Mouse (Mus musculus) spleen, adult 2 months (tissue): ENCODE results near the gene Lhfpl2.

Experiments used
- CTCF ChIP-seq: fragments of 200-500 bp; IDR thresholded peaks from 2 replicates; pipeline ENCODE4 v1.5.1; 2011; ENCODE audit warnings: mild to moderate bottlenecking, inconsistent platforms; ENCODE audit not compliant: insufficient read depth, insufficient read length, insufficient replicate concordance; ENCODE audit errors: extremely low read depth
- POLR2A ChIP-seq: fragments of 200-500 bp; IDR thresholded peaks from 2 replicates; pipeline ENCODE4 v1.6.1; 2011; ENCODE audit warnings: low read depth, low read length, inconsistent platforms

DNA sequence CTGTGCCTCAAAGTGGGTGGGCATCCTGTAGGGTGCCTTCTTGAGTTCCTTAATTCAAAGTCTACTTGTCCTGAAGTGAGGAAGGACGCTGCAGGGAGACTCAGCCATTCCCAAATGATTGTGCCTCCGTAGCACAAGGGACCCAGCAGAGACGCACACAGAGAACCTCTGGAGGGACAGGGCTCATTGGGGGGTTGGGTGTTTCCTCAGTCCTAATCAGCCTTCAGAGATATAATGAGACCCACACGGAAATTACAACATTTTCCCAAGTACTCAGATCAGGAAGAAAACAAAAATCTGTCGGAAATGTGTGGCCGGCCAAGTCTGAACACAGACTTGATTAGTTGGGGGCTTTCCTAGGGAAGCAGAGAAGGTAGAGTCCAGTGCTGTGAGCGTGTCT, 72.8 kb downstream of the Lhfpl2 start:
- no peak for TF ChIP-seq CTCF
- TF ChIP-seq POLR2A, result no peak
